Mouse (Mus musculus) thymus, adult 2 months (tissue): ENCODE measurements around the gene Bmper.

ENCODE experiments used
- CTCF ChIP-seq: fragments of 200-500 bp; IDR thresholded peaks from 2 replicates; pipeline ENCODE4 v1.5.1; 2012; ENCODE audit warnings: mild to moderate bottlenecking, control low read depth, low read length, moderate library complexity, borderline replicate concordance; ENCODE audit not compliant: control insufficient read depth, poor library complexity, insufficient read depth; ENCODE audit errors: extremely low read depth
- POLR2A ChIP-seq: fragments of 200-500 bp; IDR thresholded peaks from 2 replicates; pipeline ENCODE4 v1.6.1; 2012; ENCODE audit warnings: mild to moderate bottlenecking, low read length, control low read depth, moderate library complexity; ENCODE audit not compliant: control insufficient read depth, poor library complexity, insufficient read depth; ENCODE audit errors: extremely low read depth

DNA sequence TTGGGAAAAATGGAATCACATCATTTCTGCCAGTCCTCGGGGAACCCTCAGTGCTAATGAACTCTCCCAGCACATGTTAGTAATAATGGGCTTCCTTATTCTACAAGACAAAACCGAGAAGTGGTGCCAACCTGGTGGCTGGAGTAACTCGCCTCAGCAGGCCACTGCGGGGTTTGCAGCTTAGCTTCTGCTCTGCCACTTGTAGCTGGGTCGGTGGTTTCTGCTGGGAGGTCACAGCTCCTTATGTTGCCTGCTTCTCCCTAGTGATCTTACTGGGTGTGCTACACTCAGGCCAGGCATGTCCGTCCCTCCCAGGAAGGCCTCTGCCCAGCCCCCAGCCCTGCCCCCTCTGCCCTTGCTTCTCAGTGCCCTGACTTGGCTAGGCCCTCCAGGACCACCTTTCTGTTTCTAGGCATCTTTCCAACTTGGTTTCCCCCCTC, 155.9 kb downstream of the Bmper start:
- TF ChIP-seq CTCF (no peak), POLR2A (no peak)
